Mouse (Mus musculus) CH12.LX (cell line): ENCODE measurements around the gene Nme9.
A peak's percentile ranks its signal among the peaks of the same experiment; 100 is the strongest.

ENCODE experiments used
- GABPA ChIP-seq: IDR thresholded peaks from 2 replicates; pipeline ENCODE4 v1.6.1; 2012; ENCODE audit warnings: low read depth, low read length, improper control_type of control experiment, inconsistent platforms; ENCODE audit not compliant: insufficient replicate concordance
- KAT2A ChIP-seq: IDR thresholded peaks from 2 replicates; pipeline ENCODE4 v1.6.1; 2012; ENCODE audit warnings: low read length, improper control_type of control experiment, inconsistent platforms; ENCODE audit not compliant: insufficient replicate concordance
- MEF2A ChIP-seq: IDR thresholded peaks from 2 replicates; pipeline ENCODE4 v1.6.1; 2014; ENCODE audit warnings: low read depth, mild to moderate bottlenecking, inconsistent platforms, low read length, improper control_type of control experiment, borderline replicate concordance
- POLR2A ChIP-seq: IDR thresholded peaks from 2 replicates; pipeline ENCODE4 v1.6.1; 2011; ENCODE audit warnings: low read depth, mild to moderate bottlenecking, improper control_type of control experiment, low read length
- POLR2AphosphoS2 ChIP-seq: IDR thresholded peaks from 2 replicates; pipeline ENCODE4 v1.6.1; 2011; ENCODE audit warnings: low read depth, low read length, improper control_type of control experiment
- SMC3 ChIP-seq: IDR thresholded peaks from 2 replicates; pipeline ENCODE4 v1.6.1; 2011; ENCODE audit warnings: low read depth, low read length, improper control_type of control experiment

GRCm38 (mm10) chr9:99458529-99459208, 7.4 kb downstream of the Nme9 start:
- TF ChIP-seq KAT2A (no peak), SMC3 (peak; percentile 67), POLR2AphosphoS2 (no peak), POLR2A (no peak), MEF2A (no peak), GABPA (no peak)
